Mouse (Mus musculus): ENCODE data around the gene Ceacam20.
A peak's percentile ranks its signal among the peaks of the same experiment; 100 is the strongest.
"Not testable (repeated sequence)": the region's sequence is repeated elsewhere in the genome, so short reads cannot be mapped to it uniquely, and the experiment has no call there.

Ceacam20 gene

GRCm38 (mm10) chr7:19964985-19965579 is at the start of gene Ceacam20:
Gene Ceacam20 (plus strand): TSS chr7:19965412.
- DNase-seq: no peak

GRCm38 (mm10) chr7:19920166-19920505 is 45.1 kb upstream of the Ceacam20 start:
- no peak for DNase-seq

- DNase-seq: peak; percentile 64 to 65
Observed at GRCm38 (mm10) chr7:19920506-19921261, 44.5 kb upstream of the Ceacam20 start, which contains the start of gene Pvr. Gene Pvr (minus strand): TSS chr7:19921160.

- peak; percentile 20 to 29 for DNase-seq
Observed at GRCm38 (mm10) chr7:19923354-19923753, 41.9 kb upstream of the Ceacam20 start.

GRCm38 (mm10) chr7:19923797-19924196 is 41.4 kb upstream of the Ceacam20 start:
- peak; percentile 20 to 41 for DNase-seq

GRCm38 (mm10) chr7:19925376-19925775 is 39.8 kb upstream of the Ceacam20 start:
- DNase-seq: no peak

GRCm38 (mm10) chr7:19926849-19927480 is 38.2 kb upstream of the Ceacam20 start:
- DNase-seq: no peak

GRCm38 (mm10) chr7:19928486-19928885 is 36.7 kb upstream of the Ceacam20 start:
- DNase-seq: no peak

GRCm38 (mm10) chr7:19930481-19930880 is 34.7 kb upstream of the Ceacam20 start:
- not testable (repeated sequence) for DNase-seq

GRCm38 (mm10) chr7:19932133-19932876 is 32.9 kb upstream of the Ceacam20 start:
- DNase-seq: peak; percentile 42 to 44

GRCm38 (mm10) chr7:19932877-19933809 is 32.1 kb upstream of the Ceacam20 start:
- peak; percentile 79 for DNase-seq

- peak; percentile 43 for DNase-seq
Observed at GRCm38 (mm10) chr7:19935171-19935751, 30.0 kb upstream of the Ceacam20 start.

- no peak for DNase-seq
Observed at GRCm38 (mm10) chr7:19935961-19936360, 29.3 kb upstream of the Ceacam20 start.

- no peak for DNase-seq
Observed at GRCm38 (mm10) chr7:19937229-19937821, 27.9 kb upstream of the Ceacam20 start.

GRCm38 (mm10) chr7:19939555-19940235 is 25.5 kb upstream of the Ceacam20 start:
- DNase-seq: no peak

GRCm38 (mm10) chr7:19940256-19940655 is 25.0 kb upstream of the Ceacam20 start:
- no peak for DNase-seq

- no peak for DNase-seq
Observed at GRCm38 (mm10) chr7:19944709-19945108, 20.5 kb upstream of the Ceacam20 start.

GRCm38 (mm10) chr7:19945201-19945600 is 20.0 kb upstream of the Ceacam20 start:
- DNase-seq: peak in 1 of 2 experiments; percentile 21

GRCm38 (mm10) chr7:19945821-19946515 is 19.2 kb upstream of the Ceacam20 start:
- DNase-seq: no peak

GRCm38 (mm10) chr7:19948956-19949355 is 16.3 kb upstream of the Ceacam20 start:
- DNase-seq: no peak

Data from B cell, adult 2 months (primary cell).